8 mouse cellular contexts compared by ENCODE assay signal in the genomic region with DNA sequence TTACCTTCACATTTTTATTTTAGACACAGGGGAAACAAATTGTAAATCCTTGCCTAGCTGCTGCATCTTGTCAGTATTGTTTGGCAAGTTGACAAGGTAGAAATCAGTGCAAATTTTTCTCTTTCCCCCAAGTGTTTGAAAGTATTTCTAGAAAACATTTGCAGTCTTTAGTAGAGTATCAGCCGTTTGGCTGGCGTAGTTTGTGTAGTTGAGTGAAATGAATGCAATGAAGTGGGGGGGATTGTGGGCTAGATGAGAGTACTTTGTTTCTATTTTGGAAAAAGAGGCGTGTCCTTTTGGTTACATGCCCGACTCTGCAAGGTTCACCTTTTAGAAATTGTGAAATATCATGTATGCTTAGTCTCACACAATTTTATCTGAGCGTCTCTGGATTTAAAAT. TPM values are rescaled to one million over a fixed set of nuclear protein-coding genes. Genes with fewer than 3 reads are reported as not detected.
DNase-seq lines count a peak whose midpoint lies in the region; ATAC-seq lines count a peak whose summit lies in the region.

No protein-coding gene starts in this region.

- peak overlapping the region; percentile 88 for H3K9ac ChIP-seq in forebrain, embryonic 14.5 days (ENCODE audit: low read length)
- H3K9ac ChIP-seq in midbrain, embryonic 15.5 days, result peak overlapping the region; percentile 77

- no peak overlapping the region for H3K27ac ChIP-seq in forebrain, embryonic 14.5 days (ENCODE audit: low read depth, low read length)
- no peak overlapping the region for H3K27ac ChIP-seq in midbrain, embryonic 15.5 days

- DNase-seq in thymus, postnatal 25 days, result peak; percentile 3
- DNase-seq in thymus, postnatal 36 days, result no peak
- DNase-seq in forebrain, embryonic 14.5 days (ENCODE audit: low spot score), result peak; percentile 24
- DNase-seq in kidney, postnatal 14 days, result peak; percentile 15
- no peak for DNase-seq in left cerebral cortex, adult 9 months (ENCODE audit: low spot score in 2 of 2)
- no peak for DNase-seq in right cerebral cortex, adult 2 months (ENCODE audit: low spot score in 2 of 2)
- no peak for DNase-seq in right cerebral cortex, postnatal 10 days (ENCODE audit: low spot score in 2 of 2)

- peak overlapping the region; percentile 88 for H3K4me3 ChIP-seq in forebrain, embryonic 14.5 days (ENCODE audit: low read depth, low read length)
- H3K4me3 ChIP-seq in midbrain, embryonic 15.5 days, result peak overlapping the region; percentile 82

- H3K4me1 ChIP-seq in forebrain, embryonic 14.5 days (ENCODE audit: control insufficient read depth, insufficient read depth, low read length), result peaks cover 4% of the 10 kb centered on the region; the same call in 1 of the 2 replicates
- peaks cover 34% of the 10 kb centered on the region for H3K4me1 ChIP-seq in midbrain, embryonic 15.5 days

- WGBS in forebrain, embryonic 14.5 days, result 34% methylated on average over 5 of the region's 5 CpGs
- WGBS in midbrain, embryonic 15.5 days, result 38% methylated on average over 5 of the region's 5 CpGs

- no peak for ATAC-seq in forebrain, embryonic 14.5 days
- ATAC-seq in midbrain, embryonic 15.5 days (replicated peaks), result no peak

- H3K4me2 ChIP-seq in forebrain, embryonic 14.5 days (ENCODE audit: low read length), result peak overlapping the region; percentile 76
- H3K4me2 ChIP-seq in midbrain, embryonic 15.5 days, result peak overlapping the region; percentile 76

- H3K9me3 ChIP-seq in forebrain, embryonic 14.5 days (replicated peaks; ENCODE audit: control insufficient read depth, low read length), result no peaks in the 10 kb centered on the region
- no peaks in the 10 kb centered on the region for H3K9me3 ChIP-seq in midbrain, embryonic 15.5 days

- H3K27me3 ChIP-seq in forebrain, embryonic 14.5 days (replicated peaks; ENCODE audit: control insufficient read depth, insufficient read depth, low read length), result no peaks in the 10 kb centered on the region
- H3K27me3 ChIP-seq in midbrain, embryonic 15.5 days (replicated peaks), result no peaks in the 10 kb centered on the region

- H3K36me3 ChIP-seq in forebrain, embryonic 14.5 days (ENCODE audit: control insufficient read depth, insufficient read depth, low read length), result no peaks in the 10 kb centered on the region
- no peaks in the 10 kb centered on the region for H3K36me3 ChIP-seq in midbrain, embryonic 15.5 days (replicated peaks)

RNA-seq across cellular contexts. Expression of gene Nadk2, which starts 1.6 kb away (rescaled TPM):
- 23.4 TPM in 2 replicates for polyA plus RNA-seq in forebrain, embryonic 14.5 days (2014; fragmentation: Nextera tagmentation; extraction: Ambion mirVana)
- polyA plus RNA-seq in midbrain, embryonic 15.5 days (2015; fragmentation: Nextera tagmentation; extraction: Ambion mirVana), result 25.7 and 25.8 TPM in 2 replicates

Comparison
In these comparisons a context has a peak if more than half of its experiments do, and no peak if none do; other contexts are left out.
1. DNase-seq: peak in thymus, postnatal 25 days (single experiment), forebrain, embryonic 14.5 days (single experiment) and kidney, postnatal 14 days (single experiment); none in thymus, postnatal 36 days (0 of 2), left cerebral cortex, adult 9 months (0 of 2), right cerebral cortex, adult 2 months (0 of 2) and right cerebral cortex, postnatal 10 days (0 of 2).